Mouse (Mus musculus) right cerebral cortex, postnatal 10 days (tissue): Measurements from ENCODE around the gene Zwilch.
A peak's percentile ranks its signal among the peaks of the same experiment; 100 is the strongest.
"Not testable (repeated sequence)": the region's sequence is repeated elsewhere in the genome, so short reads cannot be mapped to it uniquely, and the experiment has no call there.

ENCODE experiments used
- DNase-seq, 2 experiments: peaks; one replicate each; pipeline ENCODE4 v3.0.0; 2021; ENCODE audit warnings: low spot score in 2 of 2

Gene Zwilch

DNA sequence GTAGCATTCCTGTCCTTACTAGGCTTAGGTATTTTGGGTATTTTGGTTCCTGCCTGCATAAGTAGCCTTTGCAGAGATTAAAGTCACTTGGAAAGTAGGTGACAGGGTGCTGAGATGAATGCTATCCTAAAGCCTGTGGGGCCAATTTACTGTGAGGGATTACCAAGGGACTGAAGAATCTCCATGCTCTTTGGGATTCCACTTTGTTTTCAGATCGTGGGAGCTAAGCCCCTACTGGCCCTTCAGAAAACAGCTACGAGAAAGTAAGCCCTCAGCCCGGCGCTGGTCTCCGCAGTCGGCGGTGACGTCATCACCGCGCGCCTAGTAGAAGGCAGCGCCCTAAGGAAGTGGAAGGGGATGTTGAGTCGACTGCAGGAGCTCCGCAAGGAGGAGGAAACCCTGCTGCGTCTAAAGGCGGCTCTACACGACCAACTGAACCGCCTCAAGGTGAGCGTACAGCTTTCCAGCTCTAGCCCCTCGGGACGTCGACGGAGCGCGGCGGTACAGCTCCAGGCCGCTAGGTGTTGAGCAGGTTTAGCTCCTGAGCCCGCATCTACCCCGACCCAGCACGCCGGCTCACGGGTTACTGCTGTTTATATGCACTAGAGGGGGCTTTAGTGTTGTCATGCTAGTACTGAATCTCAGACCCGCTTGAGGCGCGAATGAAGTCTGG, 6.2 kb upstream of the Zwilch start, which contains the start of gene Snapc5:
Gene Snapc5 (plus strand): TSS at position 301 of the 673 bp plus-strand sequence.
- peak; percentile 94 to 95 for DNase-seq

DNA sequence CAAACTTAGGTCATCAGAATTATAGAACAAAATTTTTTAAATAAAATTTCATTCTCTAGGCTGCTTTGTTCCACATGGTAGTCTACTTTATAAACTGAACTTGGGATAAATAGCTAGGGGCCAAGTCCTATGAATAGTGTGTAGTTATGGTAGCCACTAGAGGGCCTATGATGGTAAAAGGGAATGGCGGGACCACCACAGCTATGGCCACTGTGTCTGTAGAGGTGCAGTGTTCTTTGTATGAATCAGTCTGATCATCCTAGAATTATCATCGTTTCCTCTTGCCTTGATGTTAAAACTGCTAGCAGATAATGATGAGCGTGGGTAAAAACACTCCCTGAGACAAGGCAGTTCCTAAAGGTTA, 5.7 kb upstream of the Zwilch start:
- DNase-seq, result no peak

DNA sequence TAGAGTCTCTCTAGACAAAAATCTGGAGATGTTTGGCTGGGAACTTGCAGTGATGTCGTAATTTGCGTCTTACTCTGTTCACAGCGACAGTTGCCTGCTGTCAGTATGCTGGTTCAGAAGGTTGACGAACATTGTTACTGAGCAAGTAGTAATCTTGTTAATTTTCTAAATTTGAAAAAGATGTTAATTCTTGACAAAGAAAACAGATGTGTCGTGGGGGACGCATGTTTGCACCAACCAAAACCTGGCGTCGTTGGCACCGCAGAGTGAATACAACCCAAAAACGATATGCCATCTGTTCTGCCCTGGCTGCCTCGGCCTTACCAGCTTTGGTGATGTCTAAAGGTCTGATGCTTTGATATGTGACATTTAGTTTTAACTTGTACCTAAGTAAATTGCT, 2.5 kb upstream of the Zwilch start:
- peak in 1 of 2 experiments; percentile 38 for DNase-seq

DNA sequence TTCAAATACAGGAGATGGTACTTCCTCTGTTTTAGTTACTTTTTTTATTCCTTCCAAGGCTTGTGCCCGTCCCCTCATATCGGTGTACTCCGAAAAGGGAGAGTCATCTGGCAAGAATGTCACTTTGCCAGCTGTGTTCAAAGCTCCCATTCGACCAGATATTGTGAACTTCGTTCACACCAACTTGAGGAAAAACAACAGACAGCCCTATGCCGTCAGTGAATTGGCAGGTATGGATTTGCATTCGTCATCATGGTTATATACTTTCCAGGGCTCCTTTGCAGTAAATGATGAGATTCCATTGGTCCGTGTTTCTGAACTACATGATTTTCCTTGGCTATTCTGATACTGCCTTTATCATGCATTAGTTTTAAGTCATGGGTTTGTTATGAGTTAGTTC, 1.9 kb upstream of the Zwilch start:
- DNase-seq, result no peak

- no peak for DNase-seq
These were observed 1.4 kb upstream of the Zwilch start for GRCm38 (mm10) chr9:64174341-64174740.

GRCm38 (mm10) chr9:64173666-64174220, 839 bp upstream of the Zwilch start:
- no peak for DNase-seq

- DNase-seq, result no peak
These were observed 624 bp downstream of the Zwilch start for GRCm38 (mm10) chr9:64172145-64172815.

GRCm38 (mm10) chr9:64169967-64170366, 2.9 kb downstream of the Zwilch start:
- not testable (repeated sequence) for DNase-seq

DNA sequence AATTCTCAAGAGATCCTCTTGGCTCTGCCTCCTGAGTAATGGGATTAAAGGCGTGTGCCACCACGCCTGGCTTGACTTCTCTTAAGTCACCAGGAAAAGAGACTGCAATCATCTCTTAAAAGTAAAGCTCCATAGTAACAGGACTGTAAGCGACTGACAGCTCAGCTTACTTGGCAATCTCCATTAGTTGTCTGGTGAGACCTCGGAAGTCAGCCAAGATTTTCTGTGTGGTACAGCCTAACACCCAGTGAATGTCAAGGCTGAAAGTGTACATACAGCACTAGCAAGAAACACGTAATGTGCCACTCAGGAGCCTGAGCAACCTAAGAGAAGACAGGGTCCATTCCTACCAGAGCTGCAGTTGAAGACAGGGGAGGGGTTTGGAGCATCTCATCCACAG, 12.4 kb downstream of the Zwilch start:
- no peak for DNase-seq

- DNase-seq, result no peak
These were observed 16.3 kb downstream of the Zwilch start for GRCm38 (mm10) chr9:64156641-64157040.

GRCm38 (mm10) chr9:64139879-64140278, 33.0 kb downstream of the Zwilch start:
- DNase-seq, result no peak

GRCm38 (mm10) chr9:64138896-64139295, 34.0 kb downstream of the Zwilch start:
- peak; percentile 46 to 57 for DNase-seq

DNA sequence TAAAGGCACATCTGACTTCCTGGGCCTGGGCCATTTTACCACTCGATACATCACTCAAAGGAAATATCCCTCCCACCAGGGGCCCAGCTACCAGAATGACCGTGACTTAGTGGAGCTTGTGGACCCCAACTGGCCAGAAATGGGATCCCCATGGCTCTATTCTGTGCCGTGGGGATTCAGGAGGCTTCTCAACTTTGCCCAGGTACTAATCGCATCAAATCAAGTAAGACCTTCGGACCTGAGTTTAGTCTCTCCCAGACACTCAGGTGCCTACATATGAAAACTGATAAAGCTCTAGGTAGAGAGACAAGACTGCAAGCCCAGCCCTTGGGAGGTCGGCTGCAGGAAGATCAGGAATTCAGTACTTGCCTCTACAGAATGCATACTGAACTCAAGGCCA, 41.3 kb downstream of the Zwilch start:
- no peak for DNase-seq

- DNase-seq, result no peak
These were observed 46.8 kb downstream of the Zwilch start for GRCm38 (mm10) chr9:64126121-64126520.

DNA sequence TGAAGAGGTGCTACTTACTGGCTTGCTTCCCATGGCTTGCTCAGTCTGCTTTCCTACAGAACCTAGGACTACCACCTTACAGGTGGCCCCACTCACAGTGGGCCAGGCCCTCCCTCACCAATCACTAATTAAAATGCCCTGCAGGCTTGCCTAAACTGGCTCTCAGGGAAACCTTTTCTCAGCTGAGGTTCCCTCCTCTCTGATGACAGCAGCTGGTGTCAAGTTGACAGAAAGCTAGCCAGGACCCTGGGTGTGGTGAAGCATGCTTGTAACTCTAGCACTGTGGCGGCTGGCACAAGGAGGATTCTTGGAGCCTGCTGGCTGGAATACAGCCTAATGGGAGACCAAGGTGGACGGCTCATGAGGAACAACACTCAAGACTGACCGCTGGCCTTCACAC, 47.6 kb downstream of the Zwilch start:
- no peak for DNase-seq

DNA sequence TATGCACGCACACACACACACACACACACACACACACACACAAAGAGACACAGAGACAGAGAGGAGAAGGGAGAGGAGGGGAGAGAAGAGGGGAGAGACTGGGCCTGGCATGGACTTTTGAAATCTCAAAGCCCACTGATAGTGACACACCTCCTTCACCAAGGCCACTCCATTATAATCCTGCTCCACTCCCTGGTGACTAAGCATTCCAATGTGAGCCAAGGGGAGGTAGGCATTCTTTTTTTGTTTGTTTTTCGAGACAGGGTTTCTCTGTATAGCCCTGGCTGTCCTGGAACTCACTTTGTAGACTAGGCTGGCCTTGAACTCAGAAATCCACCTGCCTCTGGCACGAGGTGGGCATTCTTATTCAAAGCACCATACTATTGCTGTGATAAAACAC, 48.1 kb downstream of the Zwilch start:
- not testable (repeated sequence) for DNase-seq

DNA sequence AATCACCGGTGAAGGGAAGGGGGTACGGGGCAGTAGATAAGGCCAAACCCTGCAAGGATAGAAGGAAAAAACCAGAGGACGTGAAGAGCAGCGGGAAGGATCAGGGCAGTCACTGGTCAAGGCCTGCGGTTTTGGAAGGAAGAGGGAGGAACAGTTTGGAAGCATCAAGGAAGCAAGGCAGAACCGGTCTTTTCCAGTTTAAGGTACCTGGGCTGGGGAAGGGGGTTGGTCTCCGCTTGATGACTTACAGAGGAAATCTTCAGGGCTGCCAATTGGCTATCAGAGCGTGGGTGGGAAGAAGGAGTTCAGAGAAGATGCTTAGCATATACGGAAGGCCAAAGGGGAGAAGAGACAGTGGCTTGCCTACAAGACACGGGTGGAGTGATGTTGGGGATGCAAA, 50.3 kb downstream of the Zwilch start:
- DNase-seq, result no peak

- no peak for DNase-seq
These were observed 52.2 kb downstream of the Zwilch start for GRCm38 (mm10) chr9:64120584-64121277.

DNA sequence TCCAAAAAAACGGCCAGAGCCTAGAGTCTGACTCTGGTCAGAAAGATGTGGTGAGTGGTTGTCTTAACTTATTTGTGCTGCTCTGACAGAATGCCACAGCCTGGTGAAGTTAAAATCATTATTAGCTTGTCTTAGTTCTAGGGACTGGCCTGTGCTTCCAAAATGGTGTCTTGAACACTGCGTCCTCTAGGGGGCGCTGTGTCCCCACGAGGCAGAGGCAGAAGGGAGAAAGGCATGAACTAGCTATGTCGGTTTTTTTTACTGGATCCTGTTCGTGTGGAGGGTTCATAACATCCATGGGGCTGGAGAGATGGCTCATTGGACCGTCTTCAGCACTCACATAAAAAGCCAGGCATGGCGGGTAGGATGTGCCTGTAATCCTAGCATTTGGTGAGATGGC, 53.0 kb downstream of the Zwilch start:
- DNase-seq, result peak in 1 of 2 experiments; percentile 38

- DNase-seq, result no peak
These were observed 56.0 kb downstream of the Zwilch start, which contains the start of gene Lctl for GRCm38 (mm10) chr9:64116876-64117275. Gene Lctl, plus strand, starts transcription at chr9:64117147.

DNA sequence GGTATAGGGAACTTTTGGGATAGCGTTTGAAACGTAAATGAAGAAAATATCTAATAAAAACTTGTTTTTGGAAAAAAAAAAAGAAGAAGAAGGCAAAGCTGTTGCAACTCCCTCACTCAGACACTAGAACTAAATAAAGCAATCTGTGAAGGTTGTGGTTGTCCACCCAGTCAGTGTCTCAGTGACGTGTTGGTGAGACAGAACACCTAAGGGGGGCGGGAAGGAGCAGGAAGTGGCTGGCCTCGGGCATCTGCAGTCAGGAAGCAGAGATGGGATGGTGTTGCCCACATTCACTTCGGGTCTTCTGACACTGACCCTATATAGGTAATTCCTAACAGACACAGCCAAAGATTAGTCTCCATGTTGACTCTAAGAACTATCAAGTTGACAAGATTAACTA, 57.1 kb downstream of the Zwilch start:
- no peak for DNase-seq

GRCm38 (mm10) chr9:64114646-64115045, 58.3 kb downstream of the Zwilch start:
- no peak for DNase-seq

GRCm38 (mm10) chr9:64110502-64110901, 62.4 kb downstream of the Zwilch start:
- DNase-seq, result no peak
